Mouse (Mus musculus) urinary bladder, postnatal 4 days (tissue): ENCODE data around the gene Msl1.
A peak's percentile ranks its signal among the peaks of the same experiment; 100 is the strongest.

Source experiments
- DNase-seq, 2 experiments: peaks; one replicate each; pipeline ENCODE4 v3.0.0; 2021 to 2022; ENCODE audit warnings: low spot score in 2 of 2

Msl1 gene

DNA sequence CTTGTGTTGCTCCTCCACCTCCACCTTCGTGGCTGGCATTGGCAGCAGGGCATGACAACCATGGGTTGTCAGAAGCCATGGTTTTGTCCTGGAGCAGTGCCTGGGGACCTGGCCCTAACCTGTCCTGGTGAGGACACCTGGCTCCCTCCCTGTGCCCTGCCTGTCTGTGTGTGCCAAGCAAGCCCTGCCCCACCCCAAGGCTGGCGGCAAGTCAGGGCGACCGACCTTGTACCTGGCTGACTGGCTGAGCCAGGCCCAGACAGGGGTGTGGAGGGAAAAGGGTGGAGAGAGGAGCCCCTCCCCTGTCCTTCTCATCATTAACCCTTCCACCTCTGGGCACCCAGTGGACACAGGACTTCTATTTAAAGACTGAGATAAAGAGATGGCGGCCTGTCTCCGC, 44.1 kb downstream of the Msl1 start:
- peak in 1 of 2 experiments; percentile 63 for DNase-seq

DNA sequence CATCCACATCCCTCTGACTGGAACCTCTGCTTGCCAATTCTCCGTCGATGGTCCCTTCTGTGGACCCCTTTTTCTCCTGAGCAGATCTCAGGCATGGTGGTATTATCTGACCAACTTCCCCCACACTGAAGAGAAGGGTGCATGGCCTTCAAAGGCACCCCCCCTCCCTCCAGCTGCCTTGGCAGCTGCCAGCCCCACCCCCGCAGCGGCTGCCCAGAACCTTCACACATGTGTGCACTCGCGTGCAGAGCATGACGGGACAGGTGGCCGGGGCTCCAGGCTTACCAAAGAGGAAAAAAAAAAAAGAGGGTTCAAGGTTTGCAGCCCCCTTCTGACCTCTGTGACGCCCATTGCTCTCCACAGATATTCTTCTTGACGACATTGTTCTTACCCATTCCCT, 44.6 kb downstream of the Msl1 start:
- DNase-seq = no peak

DNA sequence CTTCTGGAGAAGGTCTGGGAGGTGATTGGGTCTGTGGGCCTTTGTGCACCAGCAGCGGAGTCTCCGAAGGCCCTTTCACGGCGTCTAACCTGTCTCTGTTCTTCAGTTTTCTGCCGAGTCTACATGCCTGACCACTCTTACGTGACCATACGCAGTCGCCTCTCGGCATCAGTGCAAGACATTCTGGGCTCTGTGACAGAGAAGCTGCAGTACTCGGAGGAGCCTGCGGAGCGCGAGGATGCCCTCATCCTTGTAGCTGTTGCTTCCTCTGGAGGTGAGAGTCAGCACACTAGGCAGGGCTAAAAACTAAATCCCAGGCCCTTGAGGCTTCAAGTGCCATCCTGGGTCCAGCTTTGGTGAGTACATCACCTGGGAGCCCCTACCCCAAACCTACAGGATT, 50.7 kb downstream of the Msl1 start:
- DNase-seq = no peak

DNA sequence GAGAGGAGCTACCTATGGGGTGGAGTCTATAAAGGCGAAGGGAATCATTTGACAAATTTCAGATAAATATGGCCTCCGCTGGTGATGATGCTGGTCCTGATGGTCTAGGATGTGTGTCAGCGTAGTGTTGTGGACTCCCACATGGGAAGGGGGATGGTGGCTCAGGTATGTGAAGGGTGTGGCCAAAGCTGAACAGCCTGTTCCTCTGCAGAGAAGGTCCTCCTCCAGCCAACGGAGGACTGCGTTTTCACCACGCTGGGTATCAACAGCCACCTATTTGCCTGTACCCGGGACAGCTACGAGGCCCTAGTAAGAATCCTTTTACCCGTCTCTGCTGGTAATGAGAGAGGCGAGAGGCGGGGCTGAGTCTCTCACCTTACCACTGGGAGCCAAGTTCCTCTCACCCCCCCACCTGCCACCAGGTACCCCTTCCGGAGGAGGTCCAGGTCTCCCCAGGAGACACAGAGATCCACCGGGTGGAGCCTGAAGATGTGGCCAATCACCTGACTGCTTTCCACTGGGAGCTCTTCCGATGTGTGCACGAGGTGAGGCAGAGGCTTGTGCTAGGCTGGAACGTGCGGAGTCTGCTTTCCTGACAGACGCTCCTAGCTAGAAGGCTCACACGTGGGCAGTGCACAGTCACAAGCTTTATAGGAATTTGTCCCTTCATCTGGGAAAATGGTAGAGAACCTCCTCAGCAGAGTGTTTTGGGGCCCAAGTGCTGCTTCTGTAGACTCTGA, 51.7 kb downstream of the Msl1 start:
- DNase-seq = no peak

DNA sequence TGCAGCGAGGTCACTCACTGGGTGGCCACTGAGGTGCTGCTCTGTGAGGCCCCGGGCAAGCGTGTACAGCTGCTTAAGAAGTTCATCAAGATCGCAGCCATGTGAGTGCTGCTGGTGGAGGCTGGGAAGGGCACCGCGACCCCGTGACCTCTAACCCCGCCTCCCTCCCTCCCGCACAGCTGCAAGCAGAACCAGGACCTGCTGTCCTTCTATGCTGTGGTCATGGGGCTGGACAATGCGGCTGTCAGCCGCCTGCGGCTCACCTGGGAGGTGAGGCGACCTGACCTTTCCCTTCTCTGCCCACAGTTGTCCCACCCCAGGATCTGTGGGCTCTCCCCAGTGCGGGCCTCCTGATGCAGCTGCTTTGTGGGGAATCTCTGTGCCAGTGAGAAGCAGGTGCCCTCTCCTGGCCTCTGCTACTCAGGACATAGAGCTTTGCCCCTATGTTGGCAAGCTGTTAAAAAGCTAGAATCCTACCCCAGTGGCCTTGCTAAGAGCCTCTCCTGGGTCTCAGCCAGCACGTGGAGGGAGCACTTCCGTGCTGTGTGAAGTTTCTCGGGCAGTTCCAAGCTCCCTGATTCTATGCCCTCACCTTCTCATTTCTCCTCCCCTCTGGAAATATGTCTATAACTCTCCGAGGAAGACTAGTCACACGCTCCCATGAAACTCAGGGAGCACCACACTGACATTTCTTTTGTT, 54.0 kb downstream of the Msl1 start:
- no peak for DNase-seq

DNA sequence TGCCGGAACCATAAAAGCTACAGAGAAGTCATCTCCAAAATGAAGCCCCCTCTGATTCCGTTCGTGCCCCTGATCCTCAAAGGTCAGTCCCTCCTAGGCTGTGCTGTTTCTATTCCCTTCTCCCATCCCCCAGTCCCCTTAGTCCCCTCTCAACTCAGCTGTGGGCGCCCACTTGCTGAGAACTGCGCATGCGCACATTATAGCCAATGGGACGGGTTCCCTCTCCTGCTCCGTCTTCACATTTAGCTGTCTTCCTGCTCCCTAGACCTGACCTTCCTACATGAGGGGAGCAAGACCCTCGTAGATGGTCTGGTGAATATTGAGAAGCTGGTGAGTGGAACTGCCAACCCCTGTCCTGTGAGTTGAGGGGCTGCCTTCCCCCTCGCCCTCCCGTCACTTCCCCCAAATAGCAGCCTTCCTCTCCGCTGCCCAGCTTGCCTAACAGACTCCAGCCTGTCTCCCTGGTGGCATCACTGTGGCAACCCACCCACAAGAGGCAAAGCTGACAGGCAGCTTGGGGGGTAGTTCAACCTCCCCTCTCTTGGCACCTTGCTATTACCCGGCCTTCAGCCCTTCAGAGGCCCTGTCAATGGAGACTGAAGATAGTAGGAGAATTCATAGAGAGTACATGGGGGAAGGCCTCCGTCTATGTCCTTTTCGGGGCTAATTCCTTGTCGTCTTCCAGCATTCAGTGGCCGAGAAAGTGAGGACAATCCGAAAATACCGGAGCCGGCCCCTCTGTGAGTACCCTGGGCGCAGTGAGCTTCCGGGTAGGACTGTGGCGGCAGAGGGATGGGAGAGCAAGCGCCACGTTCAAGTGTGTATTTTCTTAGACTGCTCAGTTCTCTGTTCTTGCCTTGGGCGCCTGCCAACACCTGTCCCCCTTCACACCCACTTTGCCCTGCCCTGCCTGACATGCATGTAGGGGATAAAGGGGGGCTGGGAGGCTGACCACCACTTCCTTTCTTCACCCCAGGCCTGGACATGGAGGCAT, 55.1 kb downstream of the Msl1 start:
- no peak for DNase-seq

DNA sequence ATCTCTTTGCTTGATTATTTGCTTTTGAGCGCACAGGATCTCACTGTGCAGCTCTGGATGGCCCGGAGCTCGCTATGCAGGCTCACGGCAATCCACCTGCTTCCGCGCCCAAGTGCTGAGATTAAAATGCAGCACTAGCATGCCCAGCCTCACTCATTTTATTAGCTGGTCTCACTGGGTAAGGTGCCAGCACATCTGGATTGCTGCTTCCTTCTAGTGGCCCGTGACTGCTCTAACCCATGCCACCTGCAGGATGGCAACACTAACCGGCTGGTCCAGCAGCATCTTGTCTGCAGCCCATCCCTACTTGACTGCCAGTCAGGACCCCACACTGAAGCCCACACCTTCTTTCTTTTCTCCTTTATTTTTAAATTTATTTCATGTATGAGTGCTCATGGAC, 58.8 kb downstream of the Msl1 start:
- DNase-seq = no peak

DNA sequence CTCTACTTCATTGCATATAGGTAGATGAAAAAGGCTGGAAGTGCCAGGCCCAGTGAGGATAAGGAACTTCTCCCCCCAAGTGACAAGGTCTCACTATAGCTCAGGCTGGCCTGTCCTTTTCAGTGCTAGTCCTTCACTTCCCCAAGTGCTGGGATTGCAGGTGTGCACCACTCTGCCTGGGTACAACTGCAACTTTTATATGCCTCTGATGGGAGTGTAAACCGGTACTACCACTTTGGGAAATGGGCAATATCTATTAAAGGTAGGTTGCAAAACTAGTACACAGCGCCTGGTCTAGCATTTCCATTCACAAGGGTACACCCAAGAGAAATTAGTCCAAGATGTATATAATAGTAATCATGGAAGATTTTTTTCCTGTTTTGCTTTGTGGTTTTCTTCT, 59.3 kb downstream of the Msl1 start:
- no peak for DNase-seq
